Mouse (Mus musculus) megakaryocyte, embryonic 14.5 days (primary cell): ENCODE data around the gene Bhlhe41.

Experiments used
- FLI1 ChIP-seq: IDR thresholded peaks from 2 replicates; pipeline ENCODE4 v1.6.1; 2012; ENCODE audit warnings: low read length, inconsistent platforms, mixed read lengths
- GATA1 ChIP-seq: IDR thresholded peaks from 3 replicates; pipeline ENCODE4 v1.6.1; 2012; ENCODE audit warnings: mixed read lengths, low read length, inconsistent platforms, borderline replicate concordance

DNA sequence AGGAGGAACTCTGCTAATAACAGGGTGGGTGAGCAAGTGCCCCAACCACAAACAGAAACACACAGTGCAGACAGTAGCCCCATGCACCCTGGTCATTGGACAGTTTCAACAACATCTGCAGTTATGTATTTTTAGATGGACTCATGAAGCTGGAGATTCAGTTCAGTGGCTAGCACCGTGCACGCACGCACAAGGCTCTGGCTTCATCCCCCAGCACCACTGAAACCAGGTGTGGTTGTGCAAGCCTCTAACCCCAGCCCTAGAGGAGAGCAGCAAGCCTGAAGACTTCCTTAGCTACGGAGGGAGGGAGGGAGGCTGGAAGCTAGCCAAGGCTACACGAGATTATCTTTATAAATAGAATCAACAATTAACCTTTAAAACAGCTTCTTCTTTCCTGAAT lies 19.7 kb downstream of the Bhlhe41 start:
- TF ChIP-seq GATA1: no peak
- TF ChIP-seq FLI1: no peak
